Comparison of ENCODE assay signal across 12 mouse cellular contexts in the genomic region with DNA sequence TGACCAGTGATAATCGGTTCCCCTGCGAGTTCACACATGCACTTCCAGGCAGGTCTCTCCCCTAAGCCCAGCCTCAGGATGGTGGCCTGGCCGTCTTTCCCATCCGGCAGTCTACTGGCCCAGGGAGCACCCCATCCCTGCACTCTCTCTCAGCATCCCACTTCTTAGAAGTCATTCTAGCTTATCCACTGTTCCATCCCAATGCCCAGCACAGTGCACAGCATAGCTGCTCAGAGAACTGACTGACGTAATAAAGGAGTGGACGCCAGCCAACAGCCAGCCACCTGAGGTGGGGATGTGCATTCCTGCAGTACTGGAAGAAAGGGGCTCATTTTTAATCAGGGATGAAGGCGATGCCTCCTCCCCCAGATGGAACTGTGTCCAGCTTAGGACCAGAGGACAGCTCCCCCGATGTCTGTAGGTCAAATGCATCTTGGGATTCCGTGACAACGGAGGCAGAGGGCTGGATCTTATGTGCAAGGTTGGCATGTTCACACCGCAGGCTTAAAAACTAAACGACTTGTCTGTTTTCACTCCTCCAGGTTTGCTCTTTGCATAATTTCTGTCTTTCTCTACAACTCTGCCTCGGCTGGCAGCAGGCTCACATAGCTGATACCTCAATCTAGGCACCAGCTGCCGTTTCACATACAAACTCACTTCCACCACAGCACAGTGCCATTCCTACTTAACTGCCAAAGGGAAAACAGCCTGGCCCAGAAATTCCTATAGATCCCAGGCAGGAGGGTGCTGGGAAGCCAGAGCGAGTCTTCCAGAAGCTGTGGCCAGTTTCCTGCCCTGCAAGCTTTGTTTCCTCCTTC.
DNase-seq lines count a peak whose midpoint lies in the region; ATAC-seq and TF ChIP-seq lines count a peak whose summit lies in the region.
"Had no signal": no experiment of that assay in that cellular context is flagged by ENCODE, and none has a peak within 500 bp of the region (broad histone marks: within the 10 kb centered on the region; RNA-seq: fewer than 3 reads in every experiment).

No protein-coding gene starts in this region.

- H3K4me3 ChIP-seq in forebrain, postnatal 0 days (ENCODE audit: low read depth, low read length): no peak overlapping the region
- no peak overlapping the region for H3K4me3 ChIP-seq in forebrain, embryonic 15.5 days
- H3K4me3 ChIP-seq in midbrain, embryonic 16.5 days (ENCODE audit: low read depth, low read length): no peak overlapping the region
- H3K4me3 ChIP-seq: stomach, embryonic 15.5 days had no signal

- H3K27me3 ChIP-seq in forebrain, postnatal 0 days (ENCODE audit: insufficient read depth, low read length): no peaks in the 10 kb centered on the region; the same call in 1 of the 2 replicates
- peaks cover 3% of the 10 kb centered on the region; the same call in 1 of the 2 replicates for H3K27me3 ChIP-seq in forebrain, embryonic 15.5 days
- H3K27me3 ChIP-seq in midbrain, embryonic 16.5 days (ENCODE audit: control insufficient read depth, insufficient read depth, low read depth, low read length): no peaks in the 10 kb centered on the region
- H3K27me3 ChIP-seq: stomach, embryonic 15.5 days had no signal

- H3K4me2 ChIP-seq in forebrain, postnatal 0 days (ENCODE audit: low read depth): no peak overlapping the region
- no peak overlapping the region for H3K4me2 ChIP-seq in forebrain, embryonic 15.5 days (replicated peaks)
- H3K4me2 ChIP-seq in midbrain, embryonic 16.5 days (ENCODE audit: low read length): no peak overlapping the region
- H3K4me2 ChIP-seq: stomach, embryonic 15.5 days had no signal

- 64% methylated on average over 15 of the region's 15 CpGs for WGBS in forebrain, postnatal 0 days
- WGBS in forebrain, embryonic 15.5 days: 65% methylated on average over 15 of the region's 15 CpGs
- 61% methylated on average over 15 of the region's 15 CpGs for WGBS in midbrain, embryonic 16.5 days

- no peak overlapping the region for H3K27ac ChIP-seq in forebrain, postnatal 0 days (ENCODE audit: low read depth, low read length)
- no peak overlapping the region for H3K27ac ChIP-seq in forebrain, embryonic 15.5 days (replicated peaks)
- peak overlapping the region; percentile 60; the same call in 1 of the 2 replicates for H3K27ac ChIP-seq in midbrain, embryonic 16.5 days (ENCODE audit: low read length)
- H3K27ac ChIP-seq: stomach, embryonic 15.5 days had no signal

- H3K36me3 ChIP-seq in forebrain, postnatal 0 days (ENCODE audit: insufficient read depth): no peaks in the 10 kb centered on the region
- H3K36me3 ChIP-seq in forebrain, embryonic 15.5 days: no peaks in the 10 kb centered on the region
- H3K36me3 ChIP-seq in midbrain, embryonic 16.5 days (ENCODE audit: control insufficient read depth, insufficient read depth, low read length): no peaks in the 10 kb centered on the region
- H3K36me3 ChIP-seq: stomach, embryonic 15.5 days had no signal

- TF ChIP-seq CTCF in forebrain, postnatal 0 days (IDR thresholded peaks at IDR 0.05; ENCODE audit: low read depth): no peak

- H3K9ac ChIP-seq in forebrain, postnatal 0 days: no peak overlapping the region
- H3K9ac ChIP-seq in forebrain, embryonic 15.5 days (replicated peaks): no peak overlapping the region
- H3K9ac ChIP-seq in midbrain, embryonic 16.5 days (ENCODE audit: low read depth, low read length): no peak overlapping the region
- H3K9ac ChIP-seq: stomach, embryonic 15.5 days had no signal

- H3K4me1 ChIP-seq in forebrain, postnatal 0 days (ENCODE audit: insufficient read depth): peaks cover 4% of the 10 kb centered on the region; the same call in 1 of the 2 replicates
- peaks cover 11% of the 10 kb centered on the region; the same call in 1 of the 2 replicates for H3K4me1 ChIP-seq in forebrain, embryonic 15.5 days
- H3K4me1 ChIP-seq in midbrain, embryonic 16.5 days (ENCODE audit: control insufficient read depth, insufficient read depth, low read length): peaks cover 25% of the 10 kb centered on the region
- H3K4me1 ChIP-seq: stomach, embryonic 15.5 days had no signal

- H3K9me3 ChIP-seq in forebrain, postnatal 0 days (ENCODE audit: low read length): no peaks in the 10 kb centered on the region
- H3K9me3 ChIP-seq in forebrain, embryonic 15.5 days: no peaks in the 10 kb centered on the region
- no peaks in the 10 kb centered on the region for H3K9me3 ChIP-seq in midbrain, embryonic 16.5 days (replicated peaks; ENCODE audit: control insufficient read depth, low read length, poor library complexity, severe bottlenecking)
- H3K9me3 ChIP-seq: stomach, embryonic 15.5 days had no signal

- DNase-seq in forebrain, postnatal 0 days: peak; percentile 56
- DNase-seq in layer of hippocampus, adult 9-11 months: peak; percentile 44
- no peak for DNase-seq in layer of hippocampus, postnatal 10 days (ENCODE audit: low spot score in 2 of 2)
- peak; percentile 50 to 58 for DNase-seq in cerebellum, postnatal 25 days
- no peak for DNase-seq in heart, adult 9 months (ENCODE audit: low spot score in 2 of 2)
- no peak for DNase-seq in spleen, postnatal 36 days (ENCODE audit: low spot score in 2 of 2)
- DNase-seq: adrenal gland, adult 2 months; gastrocnemius, postnatal 14 days; liver had no signal

- peak; percentile 58 for ATAC-seq in forebrain, postnatal 0 days
- ATAC-seq in forebrain, embryonic 15.5 days (replicated peaks): no peak
- no peak for ATAC-seq in midbrain, embryonic 16.5 days

Comparison
In these comparisons a context has a peak if more than half of its experiments do, and no peak if none do; other contexts are left out.
1. DNase-seq: peak in forebrain, postnatal 0 days (single experiment), layer of hippocampus, adult 9-11 months (single experiment) and cerebellum, postnatal 25 days (2 of 2); none in layer of hippocampus, postnatal 10 days (0 of 2), heart, adult 9 months (0 of 2) and spleen, postnatal 36 days (0 of 2).